Mouse (Mus musculus) spleen, postnatal 4 days (tissue): ENCODE measurements around the gene Efcab10.

Source experiments
- DNase-seq, 2 experiments: peaks; one replicate each; pipeline ENCODE4 v3.0.0; 2022; ENCODE audit warnings: low spot score in 2 of 2

Efcab10 gene

GRCm38 (mm10) chr12:33394804-33395623 is at the start of gene Efcab10:
TSS of gene Efcab10 (plus strand) at chr12:33394854.
- no peak for DNase-seq

DNA sequence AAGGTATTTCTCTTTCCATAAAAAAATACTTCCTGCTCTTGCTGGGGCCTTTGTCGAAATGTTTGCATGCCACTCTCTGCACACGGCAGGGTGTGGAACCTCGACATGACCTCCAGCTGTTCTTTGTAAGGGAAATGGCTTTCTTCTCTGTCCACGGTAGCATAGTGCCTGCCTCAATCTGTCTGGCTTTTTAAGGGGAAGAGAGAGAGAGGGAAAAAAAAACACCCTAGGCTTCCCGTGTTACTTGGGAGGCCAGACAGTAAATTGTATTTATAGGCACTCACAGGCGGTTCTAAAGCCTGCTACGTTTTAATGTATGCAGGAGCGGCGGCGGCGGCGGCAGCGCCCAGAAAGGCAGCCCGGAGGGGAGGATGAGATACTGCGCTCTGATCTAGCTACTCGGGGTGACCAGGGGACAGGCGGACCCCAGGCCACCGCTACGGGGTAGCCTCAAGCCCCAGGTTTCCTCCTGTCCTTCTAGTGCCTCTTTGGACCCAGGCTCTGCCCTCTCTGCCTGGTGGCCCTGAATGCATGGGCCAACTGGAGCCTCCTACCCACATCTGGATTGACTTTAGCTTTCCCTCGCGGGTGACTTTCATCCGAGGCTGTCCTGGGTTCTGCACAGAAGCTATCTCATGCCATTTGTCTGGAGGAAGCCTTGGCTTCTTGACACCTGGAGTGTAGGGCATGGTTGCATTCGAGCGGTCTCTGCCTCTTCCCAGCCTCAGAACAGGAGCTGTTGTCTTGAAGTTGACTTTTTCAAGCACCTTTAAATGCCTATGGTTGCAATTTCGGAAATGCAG is 49.5 kb upstream of the Efcab10 start:
- no peak for DNase-seq

DNA sequence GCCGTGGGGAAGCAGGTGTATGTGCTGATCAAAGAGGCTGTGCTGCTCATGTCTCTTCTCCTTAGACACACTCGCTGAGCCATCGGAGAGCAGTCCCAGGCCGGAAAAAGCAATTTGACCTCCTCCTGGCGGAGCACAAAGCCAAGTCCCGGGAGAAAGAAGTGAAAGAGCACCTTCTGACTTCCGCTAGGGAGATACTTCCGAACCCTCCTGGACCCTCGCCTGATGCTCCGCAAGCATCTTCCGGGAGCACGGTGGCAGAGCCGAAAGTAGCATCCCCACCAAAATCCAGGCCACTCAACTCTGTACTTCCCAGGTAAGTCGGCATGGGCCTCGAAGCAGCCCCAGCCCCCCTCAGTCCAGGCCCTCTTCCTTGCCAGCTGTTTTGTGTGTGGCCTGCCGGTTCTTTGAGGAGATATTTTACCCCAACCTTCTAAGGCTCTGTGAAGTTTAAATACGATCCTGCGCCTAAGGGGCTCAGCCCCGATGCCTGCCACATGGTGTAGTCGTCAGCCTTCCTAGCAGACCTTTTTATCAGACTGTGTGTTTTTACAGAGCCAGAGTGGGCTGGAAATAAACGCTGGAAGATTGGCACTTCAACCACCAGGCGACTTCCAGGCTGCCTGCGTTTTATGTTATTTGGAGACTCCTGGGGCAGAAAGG is 48.8 kb upstream of the Efcab10 start:
- no peak for DNase-seq

- no peak for DNase-seq
These were observed 42.0 kb upstream of the Efcab10 start for GRCm38 (mm10) chr12:33352671-33353070.

- no peak for DNase-seq
These were observed 36.3 kb upstream of the Efcab10 start for GRCm38 (mm10) chr12:33358345-33358744.

- no peak for DNase-seq
These were observed 35.4 kb upstream of the Efcab10 start for GRCm38 (mm10) chr12:33359209-33359608.

- no peak for DNase-seq
These were observed 34.7 kb upstream of the Efcab10 start for GRCm38 (mm10) chr12:33359878-33360482.

GRCm38 (mm10) chr12:33360729-33361128 is 33.9 kb upstream of the Efcab10 start:
- no peak for DNase-seq

DNA sequence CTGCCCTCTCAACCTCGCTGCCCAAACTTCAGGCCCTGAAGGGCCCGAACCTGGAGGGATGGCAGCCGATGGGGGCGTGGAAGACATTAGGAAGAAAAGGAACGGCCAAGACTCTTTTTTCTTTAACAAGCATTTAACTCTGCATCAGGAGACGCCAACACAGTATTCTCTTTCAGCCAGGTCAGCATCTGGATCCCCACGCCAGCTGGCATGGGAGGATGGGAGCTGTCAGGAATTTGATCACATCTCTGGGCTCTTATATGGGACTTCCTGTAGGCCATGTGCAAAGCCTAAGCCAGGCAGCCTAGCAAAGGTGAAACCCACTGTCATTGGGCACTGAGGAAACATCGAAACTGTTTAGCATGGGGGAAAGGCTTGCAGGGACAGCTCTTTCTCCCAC is 30.1 kb upstream of the Efcab10 start:
- DNase-seq = no peak

DNA sequence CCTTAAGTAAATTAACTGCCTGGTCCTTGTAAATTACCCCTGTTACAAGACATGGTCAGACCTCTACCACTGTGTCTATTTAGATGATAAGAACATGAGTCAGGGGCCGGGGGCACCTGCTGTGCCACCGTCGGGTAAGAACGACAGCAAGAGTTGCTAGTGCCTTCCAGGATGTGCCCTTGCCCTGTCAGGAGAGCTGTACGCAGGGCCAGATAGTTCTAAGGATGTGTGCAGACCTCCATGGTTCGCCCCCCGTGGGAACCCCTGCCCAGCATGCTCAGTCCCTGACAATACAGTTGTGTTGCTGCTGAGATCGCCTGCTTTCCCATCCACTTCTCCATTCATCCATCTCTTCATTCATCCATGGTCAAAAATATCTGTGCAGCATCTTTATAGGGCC is 29.5 kb upstream of the Efcab10 start:
- DNase-seq = no peak

DNA sequence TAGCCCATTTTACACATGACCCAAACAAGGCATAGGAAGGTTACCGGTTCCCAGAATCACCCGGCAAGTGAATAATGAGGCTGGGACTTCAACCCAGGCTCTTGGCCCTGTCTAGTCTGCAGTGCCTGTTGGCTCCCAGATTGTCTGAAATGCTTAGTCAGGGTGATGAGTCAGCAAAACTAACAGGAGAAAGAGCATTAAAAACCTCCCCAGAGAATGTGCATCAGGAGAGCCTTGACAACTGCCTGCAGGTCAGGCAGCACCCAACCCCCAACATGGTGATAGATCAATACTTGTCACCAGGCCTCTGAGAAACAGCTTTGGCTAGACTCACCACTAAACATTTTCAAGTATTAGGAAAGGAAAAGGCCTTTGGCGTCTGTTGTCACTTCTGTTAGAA is 25.1 kb upstream of the Efcab10 start:
- DNase-seq = no peak

DNA sequence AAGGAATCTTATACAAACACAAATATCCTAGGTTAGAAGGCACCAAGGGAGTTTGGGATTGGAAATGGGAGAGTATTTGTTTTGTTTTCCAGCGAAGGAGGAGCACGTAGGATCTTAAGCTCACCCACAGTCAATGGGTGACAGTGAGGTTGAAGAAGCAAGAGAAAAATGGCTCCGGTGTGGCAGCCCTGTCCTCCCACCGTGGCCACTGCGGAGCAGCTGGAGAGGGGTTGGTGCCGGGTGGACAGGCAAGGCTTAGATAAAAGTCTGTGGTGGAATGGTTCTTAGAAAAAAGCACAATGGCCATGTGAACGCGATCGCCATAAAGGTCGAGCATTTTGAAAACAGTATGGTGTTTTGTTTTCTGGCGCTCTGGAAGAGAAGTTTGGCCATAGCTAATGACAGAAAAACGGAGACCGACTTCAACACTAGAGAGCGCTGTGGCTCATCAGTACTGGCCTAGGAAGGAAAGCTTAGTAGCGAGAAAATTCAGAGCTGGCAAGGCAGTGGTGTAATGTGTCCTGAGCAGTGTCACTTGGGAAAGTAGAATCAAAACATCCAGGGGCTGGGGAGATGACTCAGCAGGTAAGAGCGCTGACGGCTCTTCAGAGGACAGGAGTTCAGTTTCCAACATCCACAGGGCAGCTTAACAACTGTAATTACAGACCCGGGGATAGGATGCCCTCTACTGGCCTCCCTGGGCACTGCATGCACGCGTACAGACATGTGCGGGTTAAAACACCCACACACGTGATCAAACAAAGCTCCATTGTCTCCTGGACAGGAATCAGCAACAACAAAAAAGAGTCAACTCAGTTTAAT is 14.8 kb upstream of the Efcab10 start:
- peak; percentile 72 to 90 for DNase-seq

DNA sequence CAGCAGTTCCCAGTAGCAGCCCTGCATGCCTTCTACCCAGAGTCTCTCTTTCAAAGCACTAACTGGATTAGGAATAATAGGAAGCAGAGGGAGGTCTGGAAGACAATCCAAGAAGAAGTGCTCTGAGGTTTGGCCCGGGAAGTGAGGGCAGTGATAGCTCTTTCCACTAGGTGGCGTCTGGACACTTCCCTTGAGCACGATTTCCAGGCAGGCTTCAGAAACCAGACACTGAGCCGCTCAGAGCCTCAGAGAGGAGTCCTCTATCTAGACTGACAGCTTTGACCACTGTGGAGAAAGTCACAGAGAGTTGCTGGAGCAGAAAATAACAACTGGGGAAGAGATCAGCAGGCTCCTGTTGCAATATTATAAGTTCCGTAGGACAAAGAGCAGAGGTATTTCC is 5.8 kb upstream of the Efcab10 start:
- DNase-seq = peak; percentile 41 to 77

- no peak for DNase-seq
These were observed 3.7 kb upstream of the Efcab10 start for GRCm38 (mm10) chr12:33390844-33391560.

DNA sequence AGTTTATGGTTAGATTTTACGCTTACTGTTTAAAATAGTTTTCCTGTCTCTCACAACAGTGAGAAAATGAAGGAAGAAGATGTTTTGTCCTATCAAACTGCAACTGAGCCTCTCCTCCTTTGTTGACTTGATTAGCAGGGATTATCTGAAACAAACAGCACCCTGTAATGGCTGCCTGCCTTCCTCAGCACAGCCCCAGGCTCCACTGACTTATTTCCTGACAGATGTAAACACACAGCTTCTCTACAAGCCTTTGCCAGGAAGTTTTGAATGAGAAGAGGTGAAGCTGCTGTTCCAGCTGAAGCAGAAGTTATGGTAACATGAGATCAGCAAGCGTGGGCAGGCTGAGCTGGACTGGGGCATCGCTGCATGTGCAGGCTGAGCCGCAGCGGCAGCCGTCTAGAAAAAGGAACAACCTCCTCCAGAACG is 8.6 kb downstream of the Efcab10 start:
- no peak for DNase-seq

GRCm38 (mm10) chr12:33404996-33405395 is 10.3 kb downstream of the Efcab10 start:
- no peak for DNase-seq

GRCm38 (mm10) chr12:33405398-33406026 is 10.9 kb downstream of the Efcab10 start:
- DNase-seq = no peak

GRCm38 (mm10) chr12:33411580-33412151 is 17.0 kb downstream of the Efcab10 start:
- DNase-seq = peak in 1 of 2 experiments; percentile 34

DNA sequence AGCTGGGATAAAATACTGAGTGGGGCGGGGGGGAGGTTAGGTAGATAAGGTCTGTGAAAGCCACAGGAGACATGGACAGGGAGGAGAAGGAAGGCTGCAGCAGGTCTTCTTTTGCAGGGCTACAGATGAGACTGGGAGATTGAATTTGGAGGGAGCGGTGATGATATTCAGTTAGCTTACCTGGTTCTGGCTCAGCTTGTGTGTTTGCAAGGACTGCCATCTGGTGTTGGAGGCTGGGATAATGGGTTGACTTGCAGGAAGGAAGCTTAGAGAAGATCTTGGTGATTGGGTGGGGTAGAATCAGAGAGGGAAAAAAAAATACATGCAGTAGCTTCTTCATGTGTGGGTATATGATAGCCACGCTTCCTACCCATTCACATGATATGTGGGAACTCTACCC is 29.7 kb downstream of the Efcab10 start:
- DNase-seq = no peak

DNA sequence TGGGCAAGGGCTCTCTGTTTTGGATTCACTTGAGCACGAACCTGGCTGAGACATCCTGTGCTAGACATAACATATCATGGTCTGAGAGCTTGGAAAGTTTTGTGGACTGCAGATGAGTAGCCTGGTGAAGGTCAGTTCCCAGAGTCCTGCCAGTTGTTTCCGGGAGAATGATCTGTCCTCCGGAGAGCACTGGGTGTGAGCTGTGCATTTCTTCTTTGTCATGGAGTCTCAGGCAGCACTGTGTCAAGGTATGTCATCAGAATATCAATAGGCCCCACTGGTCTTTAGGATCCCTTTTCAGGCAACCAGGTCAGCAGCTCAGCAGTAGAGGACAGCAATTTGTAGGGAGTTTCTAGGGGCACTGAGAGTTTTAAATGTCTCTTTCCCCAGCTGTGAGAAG is 32.6 kb downstream of the Efcab10 start:
- no peak for DNase-seq
